Mouse (Mus musculus) cortical plate, adult 2 months (tissue): Measurements from ENCODE around the gene Ppfia3.

Experiments used
- CTCF ChIP-seq: fragments of 200-500 bp; IDR thresholded peaks from 2 replicates; pipeline ENCODE4 v1.5.1; 2011; ENCODE audit warnings: mild to moderate bottlenecking, control low read depth, low read length; ENCODE audit not compliant: insufficient read depth; ENCODE audit errors: extremely low read depth
- POLR2A ChIP-seq: fragments of 200-500 bp; IDR thresholded peaks from 2 replicates; pipeline ENCODE4 v1.6.1; 2011; ENCODE audit warnings: mild to moderate bottlenecking, low read length, control low read depth; ENCODE audit not compliant: insufficient read depth; ENCODE audit errors: extremely low read depth

DNA sequence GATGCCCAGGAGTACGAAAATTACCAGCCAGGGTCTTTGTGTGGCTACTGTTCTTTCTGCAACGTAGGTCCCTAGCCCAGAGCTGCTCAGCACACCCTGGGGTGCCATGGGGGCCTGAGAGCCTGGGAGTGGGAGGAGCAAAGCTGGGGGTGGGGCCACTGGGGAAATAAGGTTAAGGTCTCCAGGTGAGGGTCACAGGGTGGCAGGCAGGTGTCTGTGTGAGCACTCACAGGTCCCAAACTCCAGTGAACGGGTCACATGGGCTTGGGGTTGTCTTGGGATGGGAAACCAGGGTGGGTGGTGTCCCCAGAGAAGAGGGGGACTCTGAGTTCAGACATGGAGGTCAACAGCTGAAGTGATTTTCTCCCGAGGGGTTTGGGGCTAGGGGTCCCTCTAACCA, 29.4 kb downstream of the Ppfia3 start:
- no peak for TF ChIP-seq POLR2A
- TF ChIP-seq CTCF: no peak
